Mouse (Mus musculus): ENCODE data around the gene Cass4.

Gene Cass4

GRCm38 (mm10) chr2:172481654-172482385, 88.2 kb downstream of the Cass4 start:
- DNase-seq (ENCODE audit: extremely low read depth, low read depth), result no peak
